Mouse (Mus musculus) heart, embryonic 14.5 days (tissue): ENCODE data around the gene Ptprb. TPM values are rescaled to one million over a fixed set of nuclear protein-coding genes. Genes with fewer than 3 reads are reported as not detected.

Source experiments
- ATAC-seq: fragments of 200-750 bp; cut with Nextera tagmentation; 2 replicates; pipeline ENCODE4 v1.8.0; 2017; ENCODE audit warnings: low read depth, moderate TSS enrichment; ENCODE audit not compliant: insufficient number of reproducible peaks, insufficient read depth, low FRiP score
- H3K27ac ChIP-seq, 2 experiments: fragments of 200-500 bp in 1 of 2; fragments of 300-500 bp in 1 of 2; sonication (generic) in 1 of 2; replicated peaks in 1 of 2; 2 replicates each; pipeline ENCODE4 v1.5.1; 2012 to 2014; ENCODE audit warnings: low read depth in 2 of 2, low read length in 2 of 2, control low read depth in 1 of 2, mild to moderate bottlenecking in 1 of 2, mixed read lengths in 1 of 2; ENCODE audit not compliant: control insufficient read depth in 1 of 2, insufficient read depth in 1 of 2
- H3K27me3 ChIP-seq: fragments of 300-500 bp; sonication (generic); 2 replicates; pipeline ENCODE4 v1.6.1; 2014; ENCODE audit warnings: mild to moderate bottlenecking, low read length, control low read depth; ENCODE audit not compliant: control insufficient read depth, insufficient read depth
- H3K36me3 ChIP-seq: fragments of 300-500 bp; sonication (generic); 2 replicates; pipeline ENCODE4 v1.6.1; 2014; ENCODE audit warnings: mild to moderate bottlenecking, control low read depth, low read length, mixed read lengths; ENCODE audit not compliant: control insufficient read depth, insufficient read depth
- H3K4me1 ChIP-seq, 2 experiments: fragments of 200-500 bp in 1 of 2; fragments of 300-500 bp in 1 of 2; sonication (generic) in 1 of 2; 2 replicates each; pipeline ENCODE4 v1.6.1; 2012 to 2014; ENCODE audit warnings: low read length in 2 of 2, control low read depth in 1 of 2, mixed read lengths in 1 of 2; ENCODE audit not compliant: control insufficient read depth in 2 of 2, insufficient read depth in 2 of 2
- H3K4me2 ChIP-seq: fragments of 300-500 bp; sonication (generic); 2 replicates; pipeline ENCODE4 v1.6.1; 2014; ENCODE audit warnings: mild to moderate bottlenecking, low read length
- H3K4me3 ChIP-seq, 2 experiments: fragments of 200-500 bp in 1 of 2; fragments of 300-500 bp in 1 of 2; sonication (generic) in 1 of 2; 2 replicates each; pipeline ENCODE4 v1.5.1; 2012 to 2014; ENCODE audit warnings: low read length in 2 of 2, mild to moderate bottlenecking in 2 of 2, control low read depth in 1 of 2, low read depth in 1 of 2, moderate library complexity in 1 of 2; ENCODE audit not compliant: control insufficient read depth in 1 of 2, insufficient read depth in 1 of 2
- H3K9ac ChIP-seq: fragments of 300-500 bp; sonication (generic); 2 replicates; pipeline ENCODE4 v1.6.1; 2014; ENCODE audit warnings: mild to moderate bottlenecking, low read length
- H3K9me3 ChIP-seq: fragments of 300-500 bp; sonication (generic); 2 replicates; pipeline ENCODE4 v1.6.1; 2016; ENCODE audit warnings: low read length, control low read depth; ENCODE audit not compliant: control insufficient read depth
- WGBS: fragments of 180-500 bp; shearing (Covaris S2); extraction: QIAGEN DNeasy Blood & Tissue Kit; methylation state at CpG from one replicate; pipeline ENCODE4 v1.1.7; 2014; 5-methylcytosine and 5-hydroxymethylcytosine counted together
- polyA plus RNA-seq: library from polyadenylated mRNA; unstranded; fragments of >200 nt; fragmentation: Nextera tagmentation; extraction: Ambion mirVana; gene quantifications from 2 replicates; pipeline ENCODE4 v1.2.1, GENCODE M21; 2014

The Ptprb gene
- polyA plus RNA-seq, 1 experiment from 2014 or later, result 8.3 TPM

DNA sequence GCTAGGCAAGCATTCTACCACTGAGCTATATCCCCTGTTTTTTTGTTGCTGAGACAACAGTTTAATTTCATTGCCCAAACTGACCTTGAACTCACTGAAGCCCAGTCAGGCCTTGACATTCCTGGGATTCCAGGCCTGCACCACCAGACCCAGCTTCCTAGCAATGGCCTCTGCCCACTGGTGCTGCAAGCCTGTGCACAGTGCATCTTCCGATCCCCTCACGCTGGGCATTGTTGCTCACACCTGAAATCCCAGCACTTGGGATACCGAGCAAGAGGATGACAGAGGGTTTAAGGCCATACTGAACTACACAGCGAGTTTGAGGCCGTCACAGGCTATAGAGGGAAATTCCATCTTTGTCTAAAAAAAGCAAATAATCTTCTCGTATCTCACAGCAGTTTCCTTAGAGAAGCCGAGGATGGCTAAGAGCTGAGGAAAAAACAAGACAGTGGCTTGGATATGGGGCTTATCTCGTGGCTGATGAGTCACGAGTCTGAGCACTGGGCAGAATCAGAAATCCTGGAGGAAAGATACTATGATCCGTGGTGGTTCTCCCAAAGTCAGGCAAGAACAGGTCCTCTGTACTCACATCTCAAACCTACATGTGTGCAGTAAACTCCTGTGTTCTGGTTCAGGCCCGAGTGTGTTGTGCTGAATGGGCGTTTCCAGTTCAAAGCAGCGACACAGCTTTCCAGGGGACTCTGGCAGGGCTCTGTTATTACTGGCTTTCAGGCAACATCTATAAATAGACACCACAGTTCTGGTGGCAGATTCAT is 14.5 kb upstream of the Ptprb start:
- peak; percentile 76 for ATAC-seq
- H3K4me1 ChIP-seq, result peaks cover 16 to 22% of the 10 kb centered on the region in 2 experiments
- no peak overlapping the region for H3K4me3 ChIP-seq
- H3K36me3 ChIP-seq, result no peaks in the 10 kb centered on the region
- peak overlapping the region; percentile 60 for H3K9ac ChIP-seq
- peak overlapping the region; percentile 93 to 96 for H3K27ac ChIP-seq
- H3K9me3 ChIP-seq, result no peaks in the 10 kb centered on the region
- 3% methylated on average over 13 of the region's 13 CpGs for WGBS
- no peaks in the 10 kb centered on the region for H3K27me3 ChIP-seq
- peak overlapping the region; percentile 53 for H3K4me2 ChIP-seq

DNA sequence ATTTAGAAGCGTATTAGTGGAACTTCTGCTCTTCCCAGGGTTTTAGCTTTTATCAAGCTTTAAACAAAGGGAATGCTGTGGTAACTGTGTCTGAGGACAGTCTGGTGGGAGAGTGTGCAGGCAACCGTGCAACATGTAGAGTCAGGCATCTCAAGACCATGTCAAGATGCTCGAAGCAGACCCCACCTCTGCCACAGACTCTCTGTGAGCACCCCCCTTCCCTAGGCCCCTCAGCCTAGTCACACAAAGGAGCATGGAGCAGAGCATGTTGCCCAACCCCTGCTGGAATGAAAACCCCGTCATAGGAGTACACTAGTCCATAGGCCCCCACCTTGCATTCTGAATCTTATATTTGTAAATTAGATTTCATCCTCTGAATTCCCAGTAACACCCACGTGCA is 13.8 kb upstream of the Ptprb start:
- H3K9ac ChIP-seq, result no peak overlapping the region; the same call in 1 of the 2 replicates
- peak overlapping the region; percentile 53 for H3K4me2 ChIP-seq
- no peaks in the 10 kb centered on the region for H3K36me3 ChIP-seq
- H3K4me1 ChIP-seq, result peaks cover 17 to 25% of the 10 kb centered on the region in 2 experiments
- no peaks in the 10 kb centered on the region for H3K27me3 ChIP-seq
- no peak overlapping the region for H3K4me3 ChIP-seq
- no peaks in the 10 kb centered on the region for H3K9me3 ChIP-seq
- ATAC-seq, result peak; percentile 8; the same call in 1 of the 2 replicates
- 23% methylated on average over 5 of the region's 5 CpGs for WGBS
- H3K27ac ChIP-seq, result peak overlapping the region; percentile 93 to 96

DNA sequence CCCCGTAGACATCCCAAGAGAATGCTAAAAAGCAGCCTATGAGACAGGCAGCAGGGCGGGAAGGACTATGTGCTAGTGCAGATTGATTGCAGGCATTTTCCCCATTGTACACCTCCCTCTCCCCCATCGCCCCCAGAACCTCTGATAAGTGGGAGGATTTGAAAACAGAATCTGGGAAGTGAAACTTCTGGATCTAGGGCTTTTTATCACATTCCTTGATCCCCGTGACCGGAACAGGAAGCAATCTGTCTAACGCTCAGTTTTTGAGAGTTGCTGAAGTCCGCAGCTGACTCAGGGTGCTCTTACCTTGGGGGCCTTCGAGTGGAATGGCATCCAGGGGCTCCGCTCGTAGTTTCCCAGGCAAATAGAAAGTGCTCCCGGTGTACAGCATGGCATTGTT is 10.8 kb upstream of the Ptprb start:
- Histone ChIP-seq H3K9me3 (no peaks in the 10 kb centered on the region), H3K27me3 (no peaks in the 10 kb centered on the region), H3K4me1 (peaks cover 21 to 44% of the 10 kb centered on the region in 2 experiments), H3K27ac (no peak overlapping the region), H3K9ac (no peak overlapping the region), H3K4me3 (no peak overlapping the region), H3K36me3 (no peaks in the 10 kb centered on the region), H3K4me2 (no peak overlapping the region)
- ATAC-seq, result no peak
- 67% methylated on average over 11 of the region's 11 CpGs for WGBS

DNA sequence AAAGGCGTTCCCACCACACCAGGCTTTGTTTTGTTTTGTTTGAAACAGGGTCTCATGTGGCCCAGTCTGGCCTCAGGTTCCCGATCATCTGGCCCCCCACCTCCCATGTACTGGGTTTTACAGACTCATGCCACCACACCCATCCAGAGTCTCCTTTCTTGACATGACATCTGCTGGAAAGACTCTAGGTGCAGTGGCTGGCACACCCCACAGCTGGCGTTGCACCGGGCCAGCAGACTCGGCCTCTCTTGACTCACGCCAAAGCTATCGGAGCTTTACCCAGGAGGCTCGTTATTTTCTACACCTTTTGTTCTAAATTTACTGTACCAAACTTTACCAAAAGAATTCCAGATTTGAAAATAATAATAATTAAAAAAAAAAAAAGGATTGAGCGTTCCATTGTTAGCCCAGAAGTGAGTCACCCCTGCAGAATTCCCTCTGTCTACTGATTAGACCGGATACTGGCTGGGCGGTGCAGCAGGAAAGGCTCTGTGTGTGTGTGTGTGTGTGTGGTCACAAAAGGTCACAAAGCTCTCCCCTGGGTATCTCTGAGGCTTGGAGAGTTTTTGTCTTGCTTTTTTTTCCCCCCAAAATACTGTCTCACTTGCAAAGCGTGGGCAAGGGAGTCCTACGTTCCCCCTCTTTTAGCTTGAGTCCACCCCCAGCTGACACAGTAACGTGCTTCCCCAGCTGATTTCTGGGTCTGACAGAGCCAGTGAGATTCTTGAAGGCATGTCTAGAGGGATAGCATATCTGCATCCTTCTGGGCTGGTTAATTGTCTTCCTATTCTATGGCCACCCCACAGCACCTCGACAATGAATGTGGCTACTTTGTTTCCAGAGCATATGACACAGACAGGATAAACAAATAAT is 8.5 kb upstream of the Ptprb start:
- Histone ChIP-seq H3K36me3 (no peaks in the 10 kb centered on the region), H3K9me3 (no peaks in the 10 kb centered on the region), H3K4me1 (peaks cover 15 to 26% of the 10 kb centered on the region in 2 experiments), H3K4me3 (no peak overlapping the region), H3K4me2 (no peak overlapping the region), H3K27ac (peak overlapping the region; percentile 26 to 62; a peak in 3 of 4 replicates), H3K9ac (no peak overlapping the region), H3K27me3 (no peaks in the 10 kb centered on the region)
- ATAC-seq, result peak; percentile 79
- WGBS, result 45% methylated on average over 15 of the region's 15 CpGs

DNA sequence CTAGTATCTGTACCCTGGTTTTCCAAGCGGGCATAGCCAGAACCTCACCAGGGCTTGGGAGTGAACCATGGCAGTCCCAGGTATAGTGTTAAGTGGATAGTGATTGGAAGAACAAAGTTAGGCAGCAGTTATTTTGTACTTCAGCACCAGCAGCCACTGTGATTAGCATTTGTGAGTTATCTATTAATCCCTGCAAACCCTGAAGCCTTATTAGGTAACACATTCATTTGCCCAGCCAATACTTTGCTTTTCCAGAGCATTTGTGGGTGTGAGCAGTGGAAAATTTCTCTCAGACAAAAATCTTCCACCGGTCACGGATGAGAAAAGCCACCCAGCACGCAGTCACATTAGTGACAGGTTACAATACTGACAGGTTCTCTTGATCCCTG is 7.9 kb upstream of the Ptprb start:
- H3K9me3 ChIP-seq, result no peaks in the 10 kb centered on the region
- peaks cover 14 to 23% of the 10 kb centered on the region in 2 experiments for H3K4me1 ChIP-seq
- H3K27ac ChIP-seq, result peak overlapping the region; percentile 26 to 62; a peak in 2 of 4 replicates
- H3K4me3 ChIP-seq, result no peak overlapping the region
- 19% methylated on average over 4 of the region's 4 CpGs for WGBS
- no peak overlapping the region for H3K9ac ChIP-seq
- H3K4me2 ChIP-seq, result no peak overlapping the region
- H3K36me3 ChIP-seq, result no peaks in the 10 kb centered on the region
- no peak for ATAC-seq
- H3K27me3 ChIP-seq, result no peaks in the 10 kb centered on the region

DNA sequence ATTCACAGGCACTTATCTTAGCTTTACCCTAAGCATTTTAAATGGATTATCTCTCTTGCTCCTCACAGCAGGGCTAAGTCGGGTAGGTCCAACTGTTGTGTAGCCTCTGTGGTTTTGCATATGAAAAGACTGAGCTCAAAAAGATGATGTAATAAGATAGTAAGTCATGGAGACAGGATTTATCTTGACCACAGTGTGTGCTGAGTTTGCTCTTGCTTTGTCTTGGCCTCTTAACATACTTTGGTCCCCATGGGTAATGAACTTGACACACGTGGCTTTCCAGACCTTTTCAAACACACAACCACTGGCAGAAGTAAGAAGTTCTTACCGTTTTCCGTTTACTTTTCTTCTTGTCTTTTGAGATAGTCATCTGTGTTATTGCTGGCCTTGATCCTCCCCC is 7.0 kb upstream of the Ptprb start:
- Histone ChIP-seq H3K4me2 (no peak overlapping the region), H3K27me3 (no peaks in the 10 kb centered on the region), H3K4me3 (no peak overlapping the region), H3K9me3 (no peaks in the 10 kb centered on the region), H3K4me1 (peaks cover 14 to 23% of the 10 kb centered on the region in 2 experiments), H3K9ac (no peak overlapping the region), H3K27ac (no peak overlapping the region), H3K36me3 (no peaks in the 10 kb centered on the region)
- no peak for ATAC-seq
- 51% methylated on average over 4 of the region's 4 CpGs for WGBS

DNA sequence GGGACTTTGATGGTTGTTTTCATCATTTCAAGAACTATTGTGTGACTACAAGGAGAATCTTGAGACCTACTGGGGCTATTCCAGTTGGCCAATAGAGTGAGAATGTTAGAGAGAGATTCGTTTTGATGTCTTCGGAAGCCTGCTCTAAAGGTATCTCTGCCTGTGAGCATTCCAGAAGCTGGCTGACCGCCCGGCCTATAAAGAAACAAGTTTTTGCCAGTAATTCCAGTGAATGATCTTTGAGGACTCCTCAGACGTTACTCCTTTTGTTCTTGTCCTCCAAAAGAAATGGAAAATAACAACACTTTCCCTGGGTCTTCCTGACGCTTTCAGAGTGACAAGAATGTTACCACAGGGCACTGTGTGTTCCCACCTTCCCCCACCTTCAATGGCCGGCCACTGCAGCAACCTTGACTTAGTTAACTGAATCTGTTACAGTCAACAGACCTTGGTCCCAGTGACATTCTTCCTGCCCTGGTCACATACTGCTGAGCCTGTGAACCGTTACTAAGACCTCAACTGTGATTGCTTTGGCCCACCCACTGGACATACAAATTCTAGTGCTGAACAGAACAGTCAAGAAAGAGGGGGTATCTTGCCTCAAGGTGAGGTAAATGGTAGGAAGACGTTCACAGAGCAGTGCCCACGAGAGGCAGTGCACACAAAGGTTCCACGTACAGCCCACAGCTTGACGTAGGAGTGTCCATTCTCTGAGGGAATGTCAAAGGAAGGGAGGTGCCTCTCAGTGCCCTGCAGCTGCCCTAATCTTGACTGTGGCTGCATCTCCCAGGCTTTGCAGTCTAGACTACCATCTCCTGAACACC is 4.5 kb upstream of the Ptprb start:
- no peak overlapping the region for H3K4me2 ChIP-seq
- ATAC-seq, result no peak
- no peak overlapping the region for H3K9ac ChIP-seq
- no peaks in the 10 kb centered on the region for H3K36me3 ChIP-seq
- no peaks in the 10 kb centered on the region for H3K27me3 ChIP-seq
- H3K27ac ChIP-seq, result peak overlapping the region; percentile 55 to 56; a peak in 3 of 4 replicates
- H3K4me1 ChIP-seq, result peaks cover 14 to 23% of the 10 kb centered on the region in 2 experiments
- no peaks in the 10 kb centered on the region for H3K9me3 ChIP-seq
- H3K4me3 ChIP-seq, result no peak overlapping the region
- WGBS, result 58% methylated on average over 12 of the region's 12 CpGs
